Mouse (Mus musculus) hindbrain, embryonic 12.5 days (tissue): ENCODE results near the gene Jup. TPM values are rescaled to one million over a fixed set of nuclear protein-coding genes. Genes with fewer than 3 reads are reported as not detected.

Source experiments
- ATAC-seq: fragments of 200-750 bp; cut with Nextera tagmentation; 2 replicates; pipeline ENCODE4 v1.8.0; 2017; ENCODE audit warnings: moderate TSS enrichment; ENCODE audit not compliant: low FRiP score
- H3K27ac ChIP-seq: fragments of 300-500 bp; sonication (generic); 2 replicates; pipeline ENCODE4 v1.5.1; 2016; ENCODE audit warnings: mild to moderate bottlenecking
- H3K27me3 ChIP-seq: fragments of 300-500 bp; sonication (generic); 2 replicates; pipeline ENCODE4 v1.6.1; 2016; ENCODE audit warnings: mild to moderate bottlenecking
- H3K36me3 ChIP-seq: fragments of 300-500 bp; sonication (generic); 2 replicates; pipeline ENCODE4 v1.6.1; 2016; ENCODE audit warnings: mild to moderate bottlenecking
- H3K4me1 ChIP-seq: fragments of 300-500 bp; sonication (generic); 2 replicates; pipeline ENCODE4 v1.6.1; 2016
- H3K4me2 ChIP-seq: fragments of 300-500 bp; sonication (generic); replicated peaks from 2 replicates; pipeline ENCODE4 v1.6.1; 2016; ENCODE audit warnings: mild to moderate bottlenecking
- H3K4me3 ChIP-seq: fragments of 300-500 bp; sonication (generic); 2 replicates; pipeline ENCODE4 v1.5.1; 2016; ENCODE audit warnings: mild to moderate bottlenecking
- H3K9ac ChIP-seq: fragments of 300-500 bp; sonication (generic); 2 replicates; pipeline ENCODE4 v1.6.1; 2016; ENCODE audit warnings: mild to moderate bottlenecking, moderate library complexity
- H3K9me3 ChIP-seq: fragments of 300-500 bp; sonication (generic); replicated peaks from 2 replicates; pipeline ENCODE4 v1.6.1; 2016; ENCODE audit warnings: mild to moderate bottlenecking
- WGBS: fragments of 180-500 bp; shearing (Covaris S2); methylation state at CpG from one replicate; pipeline ENCODE4 v1.1.7; 2016; 5-methylcytosine and 5-hydroxymethylcytosine counted together
- polyA plus RNA-seq: library from polyadenylated mRNA; unstranded; fragments of >200 nt; fragmentation: Nextera tagmentation; extraction: Ambion mirVana; gene quantifications from 2 replicates; pipeline ENCODE4 v1.2.1, GENCODE M21; 2016

Jup gene
- polyA plus RNA-seq, 1 experiment from 2014 or later: 64.0 TPM

DNA sequence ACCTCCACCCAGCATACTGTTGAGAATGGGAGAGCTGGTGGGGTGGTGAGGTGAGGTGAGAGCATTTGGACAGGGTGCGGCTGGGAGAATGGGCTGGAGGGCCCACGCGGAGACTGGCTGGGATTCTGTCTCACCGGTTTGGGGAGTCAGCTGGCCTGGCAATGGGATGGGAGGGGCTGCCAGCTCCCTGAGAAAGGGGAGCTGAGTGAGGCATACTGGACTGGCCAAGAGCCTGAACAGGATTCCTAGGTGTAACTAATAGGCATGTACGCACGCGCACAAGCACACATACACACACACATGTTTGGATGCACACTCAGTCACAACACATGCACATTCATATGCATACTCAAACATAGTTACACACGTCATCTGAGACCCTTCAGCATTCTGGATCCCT lies 8.7 kb upstream of the Jup start:
- Histone ChIP-seq H3K9me3 (no peaks in the 10 kb centered on the region), H3K4me1 (peaks cover 8% of the 10 kb centered on the region; the same call in 1 of the 2 replicates), H3K27me3 (no peaks in the 10 kb centered on the region), H3K9ac (no peak overlapping the region), H3K4me2 (no peak overlapping the region), H3K36me3 (0 out of 2 replicates have a peak, but pooled peaks cover 6% of the 10 kb centered on the region), H3K27ac (no peak overlapping the region), H3K4me3 (no peak overlapping the region)
- ATAC-seq: no peak
- WGBS: 80% methylated on average over 8 of the region's 8 CpGs

DNA sequence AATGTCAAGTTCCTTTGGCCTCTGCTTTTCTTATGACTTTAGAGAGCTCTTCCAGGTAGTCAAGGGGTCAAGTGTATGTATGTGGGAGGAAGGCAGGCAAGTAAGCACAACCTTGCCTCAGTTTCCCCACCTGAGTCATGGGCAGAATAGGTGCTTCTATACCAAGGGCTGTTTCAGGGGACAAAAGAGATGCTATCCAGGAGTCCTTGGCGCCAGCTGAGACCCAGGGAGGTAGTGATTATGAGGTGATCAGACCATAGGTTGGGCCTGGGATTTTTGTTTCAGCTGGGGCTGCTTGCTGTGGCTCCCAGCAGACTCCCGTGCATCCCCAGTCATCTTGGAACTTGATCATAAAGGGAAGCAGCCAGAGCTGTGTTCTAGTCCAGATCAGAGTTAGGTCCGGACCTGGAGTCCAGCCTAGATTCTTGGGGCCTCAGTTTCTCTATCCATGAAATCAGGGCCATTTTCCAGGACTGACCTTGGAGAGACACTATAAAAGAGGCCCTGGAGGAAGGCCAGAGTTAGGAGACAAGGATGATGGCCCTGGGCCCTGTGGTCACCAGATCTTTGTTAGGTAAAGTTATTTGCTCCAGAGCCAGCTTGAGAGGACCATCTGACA lies 7.0 kb upstream of the Jup start:
- Histone ChIP-seq H3K4me2 (no peak overlapping the region), H3K4me1 (peaks cover 8% of the 10 kb centered on the region; the same call in 1 of the 2 replicates), H3K27me3 (no peaks in the 10 kb centered on the region; the same call in 1 of the 2 replicates), H3K4me3 (no peak overlapping the region), H3K27ac (no peak overlapping the region), H3K9me3 (no peaks in the 10 kb centered on the region), H3K9ac (no peak overlapping the region), H3K36me3 (0 out of 2 replicates have a peak, but pooled peaks cover 6% of the 10 kb centered on the region)
- ATAC-seq: no peak
- 82% methylated on average over 3 of the region's 3 CpGs for WGBS

DNA sequence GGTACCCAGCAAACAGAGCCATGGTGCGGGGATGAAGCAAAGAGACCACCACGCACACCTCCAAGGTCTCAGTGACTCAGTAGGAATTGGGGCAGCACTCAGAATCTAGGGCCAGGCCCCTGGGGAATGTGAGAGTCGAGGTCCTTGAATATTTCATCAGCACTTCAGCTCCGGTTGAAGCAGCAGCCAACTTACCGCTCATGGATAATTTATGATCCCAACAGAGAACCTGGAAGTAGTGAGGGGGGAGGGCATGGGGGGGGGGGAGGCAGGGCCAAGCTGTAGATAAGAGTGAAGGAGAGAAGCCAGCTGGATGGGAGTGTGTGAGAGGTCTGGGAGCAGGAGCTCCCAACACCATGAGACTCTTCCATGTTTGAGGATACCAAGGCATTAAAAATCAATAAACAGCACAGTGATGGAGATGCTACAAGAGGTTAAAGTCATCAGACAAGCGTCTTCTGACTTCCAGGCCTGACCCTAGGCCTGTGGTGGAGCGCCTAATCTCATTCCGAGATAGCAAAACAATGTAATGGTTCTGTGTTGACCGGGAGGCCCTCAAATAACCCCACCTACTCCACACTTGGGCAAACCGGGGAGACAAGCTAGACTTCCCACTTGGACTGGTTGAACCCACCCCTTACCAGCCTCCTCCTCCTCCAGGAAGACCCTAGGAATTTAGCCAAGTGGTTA lies 6.0 kb upstream of the Jup start:
- 76% methylated on average over 10 of the region's 10 CpGs for WGBS
- H3K4me2 ChIP-seq: no peak overlapping the region
- peaks cover 8% of the 10 kb centered on the region; the same call in 1 of the 2 replicates for H3K4me1 ChIP-seq
- no peak for ATAC-seq
- H3K4me3 ChIP-seq: no peak overlapping the region
- 0 out of 2 replicates have a peak, but pooled peaks cover 3% of the 10 kb centered on the region for H3K36me3 ChIP-seq
- no peak overlapping the region for H3K9ac ChIP-seq
- no peaks in the 10 kb centered on the region for H3K9me3 ChIP-seq
- no peaks in the 10 kb centered on the region; the same call in 1 of the 2 replicates for H3K27me3 ChIP-seq
- no peak overlapping the region for H3K27ac ChIP-seq

DNA sequence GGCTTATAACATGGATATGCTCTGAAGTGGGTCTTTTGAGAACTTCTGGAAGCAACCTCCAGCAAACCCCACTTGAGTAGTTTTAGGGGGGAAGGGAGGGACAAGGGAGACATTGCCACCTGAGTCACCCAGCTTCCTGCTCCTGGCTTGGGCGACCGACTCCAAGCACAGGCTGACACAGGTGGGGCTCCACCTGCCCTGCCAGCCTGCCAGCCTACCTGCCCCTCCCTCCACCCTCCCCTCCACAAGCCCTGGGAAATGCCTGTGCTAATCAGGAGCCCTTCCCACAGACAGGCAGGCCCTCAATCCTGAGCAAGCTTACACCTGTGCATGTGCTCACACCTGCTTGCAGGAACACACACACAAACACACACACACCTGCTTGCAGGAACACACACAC lies 5.1 kb upstream of the Jup start:
- WGBS: 100% methylated on average over 2 of the region's 2 CpGs
- no peak for ATAC-seq
- H3K27me3 ChIP-seq: no peaks in the 10 kb centered on the region; the same call in 1 of the 2 replicates

DNA sequence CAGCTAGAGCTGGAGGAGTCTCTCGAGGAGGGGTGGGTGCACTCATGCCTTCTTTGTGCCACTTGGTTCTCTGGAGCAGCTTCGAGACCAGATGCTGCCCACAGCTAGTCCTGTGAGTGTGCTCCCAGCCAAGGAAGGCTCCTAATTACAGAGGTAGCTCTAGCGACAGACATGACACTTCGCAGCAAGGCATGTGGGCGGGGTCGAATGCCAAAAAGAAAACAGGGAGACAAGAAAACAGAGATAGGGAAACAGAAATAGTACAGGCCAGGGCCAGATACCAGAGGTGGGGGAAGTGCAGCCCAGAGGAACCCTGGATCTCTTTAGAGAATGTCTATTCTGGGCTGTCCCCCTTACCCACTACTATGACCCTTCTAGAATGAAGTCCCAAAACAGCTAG lies 4.7 kb upstream of the Jup start:
- no peak overlapping the region for H3K27ac ChIP-seq
- H3K36me3 ChIP-seq: no peaks in the 10 kb centered on the region
- H3K4me2 ChIP-seq: no peak overlapping the region
- no peaks in the 10 kb centered on the region; the same call in 1 of the 2 replicates for H3K27me3 ChIP-seq
- no peak overlapping the region for H3K9ac ChIP-seq
- 43% methylated on average over 6 of the region's 6 CpGs for WGBS
- H3K4me3 ChIP-seq: no peak overlapping the region
- ATAC-seq: no peak
- H3K9me3 ChIP-seq: no peaks in the 10 kb centered on the region
- H3K4me1 ChIP-seq: peaks cover 8% of the 10 kb centered on the region; the same call in 1 of the 2 replicates

More for the DNA sequence above, 5.1 kb upstream of the Jup start:
- no peak overlapping the region for H3K27ac ChIP-seq
- H3K4me2 ChIP-seq: no peak overlapping the region
- no peaks in the 10 kb centered on the region for H3K36me3 ChIP-seq
- H3K9ac ChIP-seq: no peak overlapping the region
- no peaks in the 10 kb centered on the region for H3K9me3 ChIP-seq
- H3K4me1 ChIP-seq: peaks cover 8% of the 10 kb centered on the region; the same call in 1 of the 2 replicates
- no peak overlapping the region for H3K4me3 ChIP-seq

DNA sequence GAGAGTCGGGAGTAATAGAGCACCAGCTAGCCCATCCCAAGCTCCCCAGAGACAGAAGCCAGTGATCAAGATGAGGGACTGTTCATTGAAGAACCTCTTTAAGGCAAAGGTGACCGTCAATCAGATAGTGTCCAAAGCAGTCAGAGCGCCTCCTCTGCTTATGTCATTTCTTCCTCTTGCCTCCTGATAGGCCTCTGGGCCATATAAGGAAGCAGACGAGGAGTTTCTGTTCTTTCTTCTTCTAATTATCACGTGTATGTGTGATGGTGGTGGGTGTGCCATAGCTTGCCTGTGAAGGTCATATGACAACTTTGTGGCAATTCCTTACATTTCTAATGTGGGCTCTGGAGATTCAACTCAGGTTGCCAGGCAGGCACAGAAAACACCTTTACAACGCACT lies 3.3 kb upstream of the Jup start:
- Histone ChIP-seq H3K4me1 (peaks cover 15% of the 10 kb centered on the region), H3K36me3 (no peaks in the 10 kb centered on the region), H3K27ac (no peak overlapping the region), H3K27me3 (peaks cover 10% of the 10 kb centered on the region; the same call in 1 of the 2 replicates), H3K9me3 (no peaks in the 10 kb centered on the region), H3K4me3 (no peak overlapping the region), H3K9ac (no peak overlapping the region), H3K4me2 (no peak overlapping the region)
- WGBS: 81% methylated on average over 6 of the region's 6 CpGs
- ATAC-seq: no peak

DNA sequence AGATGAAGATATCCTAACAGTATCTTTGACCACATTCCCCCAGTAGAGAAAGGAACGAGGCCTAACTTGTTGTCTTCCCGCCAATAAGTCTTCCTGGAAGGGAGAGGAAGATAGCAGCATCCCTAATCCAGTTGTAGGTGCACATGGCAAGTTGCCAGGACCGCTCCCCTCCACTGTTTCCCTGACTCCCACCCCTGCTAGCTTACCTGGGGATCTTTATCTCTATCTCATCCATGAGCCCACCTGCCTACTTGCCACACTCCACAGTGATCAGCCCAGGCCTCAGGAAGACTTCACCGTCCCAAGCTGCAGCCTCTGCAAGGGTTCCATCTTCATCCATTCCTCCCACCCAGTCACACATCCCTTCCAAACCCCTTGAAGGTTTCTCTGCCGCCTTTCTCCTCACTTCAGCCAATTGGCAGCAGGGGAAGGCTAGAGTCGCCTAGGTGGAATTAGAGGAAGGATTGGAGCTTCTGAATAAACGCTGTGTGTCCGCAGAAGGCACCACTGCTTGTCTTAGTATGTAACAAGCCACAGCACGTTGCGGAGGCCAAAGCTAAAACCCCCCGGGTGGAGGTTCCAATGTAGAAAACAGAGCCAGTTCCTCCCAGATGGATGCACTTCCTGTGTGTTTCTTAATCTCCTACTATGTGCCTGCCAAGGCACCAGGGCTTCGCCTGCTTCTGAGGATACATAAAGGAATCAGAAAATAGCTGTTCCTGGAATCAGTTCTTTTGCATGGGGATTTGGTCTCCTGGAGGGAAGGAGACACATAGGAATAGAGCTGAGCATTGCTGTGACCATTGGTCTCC lies 2.4 kb upstream of the Jup start:
- Histone ChIP-seq H3K9ac (no peak overlapping the region), H3K4me1 (peaks cover 23% of the 10 kb centered on the region), H3K27ac (no peak overlapping the region), H3K27me3 (peaks cover 19% of the 10 kb centered on the region), H3K9me3 (no peaks in the 10 kb centered on the region), H3K36me3 (no peaks in the 10 kb centered on the region), H3K4me2 (no peak overlapping the region), H3K4me3 (no peak overlapping the region)
- WGBS: 78% methylated on average over 12 of the region's 12 CpGs
- no peak for ATAC-seq

DNA sequence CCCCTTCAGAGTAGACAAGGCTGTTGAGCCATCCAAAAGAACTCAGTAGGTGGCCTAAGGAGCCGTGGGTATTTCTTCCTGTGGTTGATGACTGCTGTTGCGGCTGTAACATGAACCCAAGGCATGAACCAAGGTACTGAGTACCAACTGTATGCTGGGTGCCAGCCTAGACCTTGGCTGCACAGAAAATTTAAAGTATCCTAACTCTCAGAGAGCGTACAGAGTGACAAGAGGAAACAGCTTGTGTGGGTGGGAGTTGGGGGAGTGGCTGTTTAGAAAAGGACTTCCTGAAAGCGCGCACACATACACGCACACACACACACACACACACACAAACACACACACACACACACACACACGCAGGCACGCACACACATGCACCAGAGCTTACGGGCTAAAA lies 1.8 kb upstream of the Jup start:
- Histone ChIP-seq H3K4me1 (peaks cover 23% of the 10 kb centered on the region), H3K27ac (no peak overlapping the region)
- 84% methylated on average over 9 of the region's 9 CpGs for WGBS

DNA sequence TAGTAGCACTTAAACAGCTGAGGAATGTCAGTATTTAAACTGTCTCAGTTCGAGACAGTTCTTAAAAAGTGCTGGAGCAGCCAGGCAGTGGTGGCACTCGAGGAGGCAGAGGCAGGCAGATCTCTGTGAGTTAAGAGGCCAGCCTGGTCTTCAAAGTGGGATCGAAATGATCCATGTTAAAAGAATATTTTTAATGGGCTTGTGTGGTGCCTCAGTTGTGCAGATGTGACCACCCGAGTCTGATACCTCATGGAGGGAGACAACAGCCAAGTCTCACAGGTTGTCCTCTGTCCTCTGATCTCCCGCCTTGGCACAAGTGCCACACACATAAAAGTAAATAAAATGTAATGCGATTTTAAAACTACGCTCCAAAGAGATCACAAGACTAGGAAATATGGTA lies 954 bp upstream of the Jup start:
- Histone ChIP-seq H3K27ac (no peak overlapping the region), H3K36me3 (no peaks in the 10 kb centered on the region), H3K9ac (no peak overlapping the region), H3K9me3 (no peaks in the 10 kb centered on the region), H3K4me3 (no peak overlapping the region), H3K4me2 (peak overlapping the region; percentile 54; the same call in 1 of the 2 replicates), H3K4me1 (peaks cover 26% of the 10 kb centered on the region), H3K27me3 (peaks cover 21% of the 10 kb centered on the region)
- WGBS: 97% methylated on average over 7 of the region's 7 CpGs
- no peak for ATAC-seq

More for the DNA sequence above, 1.8 kb upstream of the Jup start:
- Histone ChIP-seq H3K36me3 (no peaks in the 10 kb centered on the region), H3K27me3 (peaks cover 21% of the 10 kb centered on the region), H3K9me3 (no peaks in the 10 kb centered on the region), H3K9ac (no peak overlapping the region), H3K4me2 (no peak overlapping the region), H3K4me3 (no peak overlapping the region)
- no peak for ATAC-seq

DNA sequence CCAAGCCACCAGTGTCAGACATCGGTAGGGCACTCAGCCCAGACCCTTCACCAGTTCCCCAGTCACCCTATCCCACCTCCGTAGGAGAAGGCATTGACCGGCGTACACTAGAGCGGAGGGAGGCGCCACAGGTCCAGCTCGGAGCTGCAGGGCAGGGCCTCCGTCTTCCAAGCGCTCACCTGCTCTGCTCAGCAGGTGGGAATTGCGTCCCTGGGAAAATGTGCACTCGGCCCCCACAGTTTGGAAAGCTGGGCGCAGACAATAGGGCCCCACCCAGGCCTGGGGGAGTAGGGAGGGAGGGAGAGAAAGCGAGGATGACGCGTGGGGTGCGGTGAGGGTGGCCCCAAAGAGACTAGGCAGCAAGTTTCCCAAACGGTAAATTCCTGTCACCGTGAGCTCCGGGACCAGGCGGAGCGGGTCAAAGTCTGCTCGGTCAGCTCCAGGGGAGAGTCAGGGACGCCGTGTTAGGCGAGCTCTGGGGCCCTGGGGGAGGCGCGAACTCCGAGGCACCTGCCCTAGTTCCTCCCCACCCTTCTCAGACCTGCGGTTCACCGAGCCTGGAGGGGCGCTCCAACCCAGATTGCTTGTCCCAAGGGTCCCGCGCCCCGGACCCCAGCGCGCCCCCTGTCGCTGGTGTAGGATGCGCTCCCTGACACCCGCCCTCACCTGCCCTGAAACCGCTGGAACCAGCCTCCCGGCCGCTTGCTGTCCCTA lies 520 bp downstream of the Jup start:
- Histone ChIP-seq H3K27ac (peak overlapping the region; percentile 80), H3K9ac (peak overlapping the region; percentile 75), H3K27me3 (peaks cover 21% of the 10 kb centered on the region), H3K9me3 (no peaks in the 10 kb centered on the region), H3K4me2 (peak overlapping the region; percentile 54), H3K4me3 (peak overlapping the region; percentile 58), H3K36me3 (no peaks in the 10 kb centered on the region), H3K4me1 (peaks cover 20% of the 10 kb centered on the region)
- peak; percentile 13; the same call in 1 of the 2 replicates for ATAC-seq
- WGBS: 5% methylated on average over 42 of the region's 42 CpGs

DNA sequence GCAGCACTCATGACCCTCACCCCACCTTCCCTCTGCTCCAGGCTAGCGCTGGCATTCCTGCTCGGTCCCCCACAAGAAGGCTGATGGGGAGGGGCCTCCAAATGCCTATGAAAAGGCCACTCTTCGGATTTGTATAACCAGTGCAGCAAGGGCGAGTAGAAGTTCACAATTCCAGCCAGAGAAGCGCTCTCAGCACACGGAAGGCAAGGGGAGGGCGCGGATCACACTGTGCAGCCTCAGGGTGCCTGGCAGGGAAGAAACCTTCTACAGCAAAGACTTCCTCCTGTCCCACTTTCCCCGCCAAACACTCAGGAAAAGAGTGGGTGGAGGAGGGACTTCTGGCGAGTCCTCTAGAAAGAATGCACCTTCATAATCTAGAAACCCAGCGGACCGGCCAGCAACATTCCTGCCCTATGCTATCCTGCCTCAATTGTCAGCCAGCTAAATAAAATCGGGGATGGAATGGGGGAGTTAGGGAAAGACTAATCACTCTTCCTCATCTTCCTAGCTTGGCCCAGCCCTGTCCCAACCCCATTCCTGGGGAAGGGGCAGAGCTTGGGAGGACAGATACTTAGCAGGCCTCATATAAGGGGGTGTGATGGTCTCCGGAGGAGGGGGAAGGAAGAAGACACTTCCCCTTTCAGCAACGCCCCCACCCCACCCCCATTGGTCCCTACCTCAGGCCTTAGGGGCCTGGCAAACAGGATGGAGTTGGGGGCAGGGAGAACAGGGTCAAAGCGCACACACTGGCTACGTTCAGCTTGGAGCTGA lies 1.5 kb downstream of the Jup start:
- H3K27ac ChIP-seq: no peak overlapping the region

More for the DNA sequence above, 1.5 kb downstream of the Jup start:
- ATAC-seq: no peak
- Histone ChIP-seq H3K4me1 (peaks cover 23% of the 10 kb centered on the region), H3K36me3 (no peaks in the 10 kb centered on the region), H3K27me3 (peaks cover 21% of the 10 kb centered on the region), H3K9me3 (no peaks in the 10 kb centered on the region), H3K4me2 (peak overlapping the region; percentile 54), H3K9ac (peak overlapping the region; percentile 75), H3K4me3 (peak overlapping the region; percentile 58)
- WGBS: 34% methylated on average over 17 of the region's 17 CpGs
